Mouse (Mus musculus) E14TG2a.4 (cell line): ENCODE results near the gene Tns3.

Experiments used
- CTCF ChIP-seq: conservative IDR thresholded peaks from 2 replicates; pipeline ENCODE4 v1.5.1; 2014; ENCODE audit warnings: low read length
- NANOG ChIP-seq: IDR thresholded peaks from 2 replicates; pipeline ENCODE4 v1.6.1; 2014; ENCODE audit warnings: borderline replicate concordance, low read length, mixed read lengths
- POU5F1 ChIP-seq: IDR thresholded peaks from 2 replicates; pipeline ENCODE4 v1.6.1; 2014; ENCODE audit warnings: low read length, borderline replicate concordance

- TF ChIP-seq CTCF: no peak
- TF ChIP-seq POU5F1: no peak
- no peak for TF ChIP-seq NANOG
Observed at GRCm38 (mm10) chr11:8652116-8652714, 12.1 kb downstream of the Tns3 start.
